Mouse (Mus musculus): Measurements from ENCODE around the gene Mtmr10.
A peak's percentile ranks its signal among the peaks of the same experiment; 100 is the strongest.

Gene Mtmr10

GRCm38 (mm10) chr7:64287414-64288091 is at the start of gene Mtmr10:
Mtmr10 (plus strand) TSS chr7:64287653.
- DNase-seq (ENCODE audit: low spot score) = peak; percentile 95

- DNase-seq (ENCODE audit: low spot score) = no peak
Measured at GRCm38 (mm10) chr7:64237747-64238146, 49.7 kb upstream of the Mtmr10 start.

- DNase-seq (ENCODE audit: low spot score) = no peak
Measured at GRCm38 (mm10) chr7:64238410-64239086, 48.9 kb upstream of the Mtmr10 start.

GRCm38 (mm10) chr7:64239138-64239805 is 48.2 kb upstream of the Mtmr10 start:
- no peak for DNase-seq (ENCODE audit: low spot score)

- DNase-seq (ENCODE audit: low spot score) = no peak
Measured at GRCm38 (mm10) chr7:64239806-64240315, 47.6 kb upstream of the Mtmr10 start.

- no peak for DNase-seq (ENCODE audit: low spot score)
Measured at GRCm38 (mm10) chr7:64242424-64242823, 45.0 kb upstream of the Mtmr10 start.

- DNase-seq (ENCODE audit: low spot score) = no peak
Measured at GRCm38 (mm10) chr7:64244371-64244770, 43.1 kb upstream of the Mtmr10 start.

- no peak for DNase-seq (ENCODE audit: low spot score)
Measured at GRCm38 (mm10) chr7:64246713-64247112, 40.7 kb upstream of the Mtmr10 start.

- peak; percentile 59 for DNase-seq (ENCODE audit: low spot score)
Measured at GRCm38 (mm10) chr7:64248352-64248751, 39.1 kb upstream of the Mtmr10 start.

GRCm38 (mm10) chr7:64249715-64250114 is 37.7 kb upstream of the Mtmr10 start:
- peak; percentile 61 for DNase-seq (ENCODE audit: low spot score)

- DNase-seq (ENCODE audit: low spot score) = no peak
Measured at GRCm38 (mm10) chr7:64250417-64250816, 37.0 kb upstream of the Mtmr10 start.

GRCm38 (mm10) chr7:64253736-64254135 is 33.7 kb upstream of the Mtmr10 start:
- DNase-seq (ENCODE audit: low spot score) = no peak

- no peak for DNase-seq (ENCODE audit: low spot score)
Measured at GRCm38 (mm10) chr7:64265502-64266279, 21.8 kb upstream of the Mtmr10 start.

GRCm38 (mm10) chr7:64266587-64266986 is 20.9 kb upstream of the Mtmr10 start:
- no peak for DNase-seq (ENCODE audit: low spot score)

- no peak for DNase-seq (ENCODE audit: low spot score)
Measured at GRCm38 (mm10) chr7:64271926-64272325, 15.5 kb upstream of the Mtmr10 start.

- DNase-seq (ENCODE audit: low spot score) = no peak
Measured at GRCm38 (mm10) chr7:64275518-64275917, 11.9 kb upstream of the Mtmr10 start.

GRCm38 (mm10) chr7:64276921-64277320 is 10.5 kb upstream of the Mtmr10 start:
- DNase-seq (ENCODE audit: low spot score) = no peak

- DNase-seq (ENCODE audit: low spot score) = no peak
Measured at GRCm38 (mm10) chr7:64278526-64278925, 8.9 kb upstream of the Mtmr10 start.

- no peak for DNase-seq (ENCODE audit: low spot score)
Measured at GRCm38 (mm10) chr7:64279548-64279947, 7.9 kb upstream of the Mtmr10 start.

- no peak for DNase-seq (ENCODE audit: low spot score)
Measured at GRCm38 (mm10) chr7:64286566-64286965, 887 bp upstream of the Mtmr10 start.

- no peak for DNase-seq (ENCODE audit: low spot score)
Measured at GRCm38 (mm10) chr7:64289416-64289815, 2.0 kb downstream of the Mtmr10 start.

GRCm38 (mm10) chr7:64290431-64290830 is 3.0 kb downstream of the Mtmr10 start:
- no peak for DNase-seq (ENCODE audit: low spot score)

All from T-cell, adult 2 months (primary cell).